Mouse (Mus musculus) megakaryocyte progenitor cell, adult 5-6 weeks (primary cell): ENCODE results near the gene Agl. TPM values are rescaled to one million over a fixed set of nuclear protein-coding genes. Genes with fewer than 3 reads are reported as not detected.
A peak's percentile ranks its signal among the peaks of the same experiment; 100 is the strongest.
"Not testable (repeated sequence)": the region's sequence is repeated elsewhere in the genome, so short reads cannot be mapped to it uniquely, and the experiment has no call there.

ENCODE experiments used
- ATAC-seq: replicated peaks from 2 replicates; pipeline ENCODE4 v1.8.0; 2016; ENCODE audit warnings: mild to moderate bottlenecking, moderate TSS enrichment, inconsistent platforms; ENCODE audit not compliant: poor library complexity
- total RNA-seq, 2 experiments: library from RNA; stranded (forward) in 1 of 2; stranded (reverse) in 1 of 2; fragments of 157-497, 149-512 nt in 1 of 2; fragments of 200-1000 nt in 1 of 2; gene quantifications; 2 replicates each; pipeline versions ENCODE4 v1.2.3 to v1.2.4; 2015 to 2017

Agl gene
- total RNA-seq, 2 experiments from 2014 or later = 10.4 to 15.5 TPM

- no peak for ATAC-seq
Observed at GRCm38 (mm10) chr3:116817231-116817630, 9.3 kb upstream of the Agl start.

GRCm38 (mm10) chr3:116816674-116817215, 8.8 kb upstream of the Agl start:
- ATAC-seq = no peak

- no peak for ATAC-seq
Observed at GRCm38 (mm10) chr3:116815916-116816315, 8.0 kb upstream of the Agl start.

- peak; percentile 58; the same call in 1 of the 2 replicates for ATAC-seq
Observed at GRCm38 (mm10) chr3:116815305-116815797, 7.4 kb upstream of the Agl start.

- ATAC-seq = no peak
Observed at GRCm38 (mm10) chr3:116812946-116813345, 5.0 kb upstream of the Agl start.

- not testable (repeated sequence) for ATAC-seq
Observed at GRCm38 (mm10) chr3:116810351-116810750, 2.4 kb upstream of the Agl start.

- ATAC-seq = no peak
Observed at GRCm38 (mm10) chr3:116809221-116809620, 1.3 kb upstream of the Agl start.

- peak; percentile 67 for ATAC-seq
Observed at GRCm38 (mm10) chr3:116808507-116809217, 696 bp upstream of the Agl start.

- ATAC-seq = no peak
Observed at GRCm38 (mm10) chr3:116805866-116806265, 2.1 kb downstream of the Agl start.

- ATAC-seq = no peak
Observed at GRCm38 (mm10) chr3:116804746-116805285, 3.1 kb downstream of the Agl start.

- no peak for ATAC-seq
Observed at GRCm38 (mm10) chr3:116801755-116802154, 6.2 kb downstream of the Agl start.

- no peak for ATAC-seq
Observed at GRCm38 (mm10) chr3:116798821-116799510, 9.0 kb downstream of the Agl start.

GRCm38 (mm10) chr3:116788851-116789250, 19.1 kb downstream of the Agl start:
- no peak for ATAC-seq

GRCm38 (mm10) chr3:116786543-116786942, 21.4 kb downstream of the Agl start:
- ATAC-seq = no peak

GRCm38 (mm10) chr3:116785820-116786219, 22.1 kb downstream of the Agl start:
- ATAC-seq = 0 out of 2 replicates have a peak, but pooled peaks have one; percentile 20

- ATAC-seq = no peak
Observed at GRCm38 (mm10) chr3:116784811-116785210, 23.2 kb downstream of the Agl start.

GRCm38 (mm10) chr3:116784290-116784689, 23.7 kb downstream of the Agl start:
- peak; percentile 83 for ATAC-seq

- ATAC-seq = no peak
Observed at GRCm38 (mm10) chr3:116776961-116777360, 31.0 kb downstream of the Agl start.

GRCm38 (mm10) chr3:116773836-116774235, 34.1 kb downstream of the Agl start:
- ATAC-seq = no peak

GRCm38 (mm10) chr3:116771597-116771996, 36.4 kb downstream of the Agl start:
- 0 out of 2 replicates have a peak, but pooled peaks have one; percentile 14 for ATAC-seq

GRCm38 (mm10) chr3:116766963-116767362, 41.0 kb downstream of the Agl start:
- ATAC-seq = peak; percentile 80
